Mouse (Mus musculus): Measurements from ENCODE around the gene Gm10721. TPM values are rescaled to one million over a fixed set of nuclear protein-coding genes. Genes with fewer than 3 reads are reported as not detected.
"Not testable (repeated sequence)": the region's sequence is repeated elsewhere in the genome, so short reads cannot be mapped to it uniquely, and the experiment has no call there.

Gene Gm10721
- 0.29 TPM in 1 of 2 replicates, not detected in the other for polyA plus RNA-seq (2015; fragmentation: Nextera tagmentation; extraction: Ambion mirVana)

- H3K9me3 ChIP-seq (replicated peaks); H3K4me2 ChIP-seq; H3K36me3 ChIP-seq; H3K27me3 ChIP-seq; H3K4me3 ChIP-seq (replicated peaks); H3K27ac ChIP-seq; H3K9ac ChIP-seq; H3K4me1 ChIP-seq: not testable (repeated sequence)
- 75% methylated on average over 1 of the region's 11 CpGs for WGBS
- peak; percentile 70; the same call in 1 of the 2 replicates for ATAC-seq (replicated peaks; ENCODE audit: low FRiP score)
These were observed at the start of gene Gm10721 for GRCm38 (mm10) chr9:3012733-3013279. Gm10721 (plus strand) TSS chr9:3013140.

GRCm38 (mm10) chr9:3000445-3000972 is 12.4 kb upstream of the Gm10721 start, which contains the start of gene Gm10722:
Gm10722 (plus strand) TSS chr9:3000922.
- not testable (repeated sequence) for H3K36me3 ChIP-seq; H3K4me3 ChIP-seq (replicated peaks); H3K4me1 ChIP-seq; ATAC-seq (replicated peaks; ENCODE audit: low FRiP score); H3K27me3 ChIP-seq; H3K27ac ChIP-seq; H3K9me3 ChIP-seq (replicated peaks); H3K9ac ChIP-seq; H3K4me2 ChIP-seq
- 74% methylated on average over 12 of the region's 12 CpGs for WGBS

GRCm38 (mm10) chr9:3001006-3001405 is 11.9 kb upstream of the Gm10721 start:
- not testable (repeated sequence) for ATAC-seq (replicated peaks; ENCODE audit: low FRiP score); H3K27ac ChIP-seq; H3K36me3 ChIP-seq; H3K27me3 ChIP-seq; H3K4me2 ChIP-seq; H3K9ac ChIP-seq; H3K4me1 ChIP-seq; H3K9me3 ChIP-seq (replicated peaks); H3K4me3 ChIP-seq (replicated peaks)
- 67% methylated on average over 8 of the region's 8 CpGs for WGBS

GRCm38 (mm10) chr9:3001948-3002659 is 10.8 kb upstream of the Gm10721 start:
- 70% methylated on average over 9 of the region's 11 CpGs for WGBS
- not testable (repeated sequence) for H3K4me2 ChIP-seq

GRCm38 (mm10) chr9:3002794-3003396 is 10.0 kb upstream of the Gm10721 start, which contains the start of gene Gm11168:
Gm11168 (plus strand) TSS chr9:3003346.
- not testable (repeated sequence) for ATAC-seq (replicated peaks; ENCODE audit: low FRiP score); H3K9me3 ChIP-seq (replicated peaks); H3K4me2 ChIP-seq; H3K9ac ChIP-seq; H3K4me3 ChIP-seq (replicated peaks); H3K27ac ChIP-seq; H3K4me1 ChIP-seq; H3K36me3 ChIP-seq; H3K27me3 ChIP-seq
- 74% methylated on average over 6 of the region's 14 CpGs for WGBS

More at GRCm38 (mm10) chr9:3001948-3002659, 10.8 kb upstream of the Gm10721 start:
- H3K27ac ChIP-seq; H3K36me3 ChIP-seq; H3K4me3 ChIP-seq (replicated peaks); H3K9me3 ChIP-seq (replicated peaks); H3K9ac ChIP-seq; H3K27me3 ChIP-seq; H3K4me1 ChIP-seq: not testable (repeated sequence)
- ATAC-seq (replicated peaks; ENCODE audit: low FRiP score): peak; percentile 90

- H3K4me1 ChIP-seq; H3K9ac ChIP-seq; H3K9me3 ChIP-seq (replicated peaks); H3K4me2 ChIP-seq; ATAC-seq (replicated peaks; ENCODE audit: low FRiP score); H3K4me3 ChIP-seq (replicated peaks); H3K36me3 ChIP-seq; H3K27me3 ChIP-seq; H3K27ac ChIP-seq: not testable (repeated sequence)
- 80% methylated on average over 1 of the region's 5 CpGs for WGBS
These were observed 6.8 kb upstream of the Gm10721 start for GRCm38 (mm10) chr9:3006179-3006578.

- H3K9ac ChIP-seq; H3K27me3 ChIP-seq; H3K4me3 ChIP-seq (replicated peaks); H3K4me2 ChIP-seq; H3K27ac ChIP-seq; H3K4me1 ChIP-seq; H3K9me3 ChIP-seq (replicated peaks); H3K36me3 ChIP-seq: not testable (repeated sequence)
- peak; percentile 70 for ATAC-seq (replicated peaks; ENCODE audit: low FRiP score)
- 77% methylated on average over 8 of the region's 8 CpGs for WGBS
These were observed 6.3 kb upstream of the Gm10721 start for GRCm38 (mm10) chr9:3006636-3007035.

GRCm38 (mm10) chr9:3007272-3007671 is 5.7 kb upstream of the Gm10721 start:
- H3K27ac ChIP-seq; H3K27me3 ChIP-seq; H3K4me2 ChIP-seq; H3K9ac ChIP-seq; H3K9me3 ChIP-seq (replicated peaks); ATAC-seq (replicated peaks; ENCODE audit: low FRiP score); H3K36me3 ChIP-seq; H3K4me3 ChIP-seq (replicated peaks); H3K4me1 ChIP-seq: not testable (repeated sequence)
- WGBS: 81% methylated on average over 8 of the region's 9 CpGs

GRCm38 (mm10) chr9:3009331-3009730 is 3.6 kb upstream of the Gm10721 start:
- H3K9me3 ChIP-seq (replicated peaks); H3K4me2 ChIP-seq; H3K4me3 ChIP-seq (replicated peaks); H3K27ac ChIP-seq; H3K4me1 ChIP-seq; H3K36me3 ChIP-seq; H3K27me3 ChIP-seq; H3K9ac ChIP-seq: not testable (repeated sequence)
- peak; percentile 45; the same call in 1 of the 2 replicates for ATAC-seq (replicated peaks; ENCODE audit: low FRiP score)
- WGBS: no CpG with 5 or more reads among the region's 5 CpGs

GRCm38 (mm10) chr9:3012054-3012621 is 802 bp upstream of the Gm10721 start:
- not testable (repeated sequence) for H3K4me3 ChIP-seq (replicated peaks); H3K9ac ChIP-seq; H3K4me1 ChIP-seq; H3K9me3 ChIP-seq (replicated peaks); H3K27ac ChIP-seq; H3K36me3 ChIP-seq; ATAC-seq (replicated peaks; ENCODE audit: low FRiP score); H3K27me3 ChIP-seq; H3K4me2 ChIP-seq
- 87% methylated on average over 3 of the region's 7 CpGs for WGBS

GRCm38 (mm10) chr9:3015354-3015753 is 2.4 kb downstream of the Gm10721 start, which contains the start of gene Gm10720:
Gm10720 (plus strand) TSS chr9:3015654.
- WGBS: 68% methylated on average over 5 of the region's 9 CpGs
- not testable (repeated sequence) for H3K9ac ChIP-seq; H3K4me3 ChIP-seq (replicated peaks); H3K36me3 ChIP-seq; H3K27ac ChIP-seq; ATAC-seq (replicated peaks; ENCODE audit: low FRiP score); H3K27me3 ChIP-seq; H3K4me1 ChIP-seq; H3K4me2 ChIP-seq; H3K9me3 ChIP-seq (replicated peaks)

- H3K9me3 ChIP-seq (replicated peaks); H3K36me3 ChIP-seq; H3K9ac ChIP-seq; ATAC-seq (replicated peaks; ENCODE audit: low FRiP score); H3K4me3 ChIP-seq (replicated peaks); H3K4me1 ChIP-seq; H3K27ac ChIP-seq; H3K4me2 ChIP-seq; H3K27me3 ChIP-seq: not testable (repeated sequence)
- 81% methylated on average over 6 of the region's 6 CpGs for WGBS
These were observed 3.0 kb downstream of the Gm10721 start for GRCm38 (mm10) chr9:3015896-3016295.

Measured in kidney, embryonic 15.5 days (tissue).